Mouse (Mus musculus): ENCODE measurements around the gene Dyrk2. TPM values are rescaled to one million over a fixed set of nuclear protein-coding genes. Genes with fewer than 3 reads are reported as not detected.

Gene Dyrk2
- total and polyA plus RNA-seq, 3 experiments, result 5.3 to 46.7 (median 25.4) TPM

DNA sequence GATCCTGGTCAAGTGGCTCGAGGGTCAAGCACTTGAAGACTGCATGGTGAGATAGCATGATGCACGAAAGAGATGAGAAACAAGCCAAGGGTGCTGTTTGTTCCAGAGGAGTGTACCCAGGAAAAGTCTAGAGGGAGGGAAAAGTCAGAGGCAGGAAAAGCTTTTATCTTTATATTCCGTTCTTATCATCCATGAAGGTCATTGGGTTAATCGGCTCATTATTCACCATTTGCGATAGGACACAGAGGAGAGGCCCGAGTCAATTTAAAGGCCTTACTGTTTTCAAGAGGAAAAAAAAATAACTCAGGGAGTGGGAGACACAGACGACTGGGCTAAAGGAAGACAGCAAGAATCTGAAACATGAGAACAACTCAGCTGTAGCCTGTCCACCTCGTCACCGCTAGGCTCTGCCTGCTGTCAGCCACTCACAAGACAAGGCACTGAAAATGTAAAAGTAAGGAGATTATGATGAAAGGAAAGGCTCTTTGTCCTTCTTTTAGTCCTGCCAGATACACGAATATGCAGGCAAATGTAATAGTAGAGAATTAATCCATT lies 22.9 kb downstream of the Dyrk2 start:
- no peak for DNase-seq

DNA sequence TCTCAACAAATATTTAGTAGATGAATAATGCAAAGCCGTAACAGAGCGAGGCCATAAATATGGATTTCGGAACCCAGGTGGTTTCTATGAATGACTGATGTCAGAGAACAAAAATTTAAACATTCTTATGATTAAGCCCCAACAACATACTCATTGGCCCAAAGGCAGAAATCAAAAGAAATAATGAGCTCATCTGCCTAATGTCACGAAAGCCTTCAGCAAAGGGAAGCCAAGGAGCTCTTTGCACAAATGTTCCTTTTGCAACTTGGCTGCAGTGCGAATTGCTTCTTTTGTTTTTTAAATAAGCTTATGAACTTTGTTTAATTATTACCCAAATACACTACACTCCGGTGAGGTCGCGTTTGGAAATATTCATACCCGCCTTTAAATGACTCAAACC lies 29.4 kb downstream of the Dyrk2 start:
- DNase-seq, result no peak

DNA sequence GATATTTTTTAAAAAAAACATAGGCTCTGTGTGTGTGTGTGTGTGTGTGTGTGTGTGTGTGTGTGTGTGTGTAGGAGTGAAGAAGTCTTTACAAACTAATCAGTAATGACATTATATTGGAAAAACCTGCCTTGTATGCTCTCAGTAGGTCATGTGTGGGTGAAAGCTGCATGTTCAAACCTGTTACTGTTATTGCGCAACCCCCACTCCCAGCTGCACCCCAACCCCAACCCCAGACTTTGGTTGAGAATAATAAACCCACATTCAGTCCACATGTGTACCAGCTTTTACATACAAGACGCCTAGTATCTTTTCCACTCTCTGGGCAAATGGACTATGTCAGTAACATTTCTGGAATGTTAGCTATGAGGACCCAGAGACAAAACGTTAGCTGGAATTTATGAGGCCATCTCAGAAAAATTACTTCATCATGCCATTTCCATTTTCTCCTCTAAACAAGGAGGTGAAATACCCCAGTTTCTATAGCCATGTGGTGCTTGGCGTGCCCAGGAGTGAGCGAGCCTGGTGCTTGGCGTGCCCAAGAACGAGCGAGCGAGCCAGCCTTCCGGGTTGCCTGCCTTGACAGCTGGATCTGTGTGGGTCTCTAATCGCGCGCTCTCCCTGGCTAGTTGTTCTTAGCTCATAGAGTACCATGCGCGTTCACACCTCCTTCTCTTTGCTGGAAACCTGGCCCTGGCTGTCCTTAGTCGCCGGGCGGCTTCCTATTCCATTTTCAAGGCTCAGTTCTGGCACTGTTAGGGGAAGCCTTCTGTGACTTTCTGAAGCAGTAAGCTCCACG lies 30.5 kb downstream of the Dyrk2 start:
- no peak for DNase-seq

DNA sequence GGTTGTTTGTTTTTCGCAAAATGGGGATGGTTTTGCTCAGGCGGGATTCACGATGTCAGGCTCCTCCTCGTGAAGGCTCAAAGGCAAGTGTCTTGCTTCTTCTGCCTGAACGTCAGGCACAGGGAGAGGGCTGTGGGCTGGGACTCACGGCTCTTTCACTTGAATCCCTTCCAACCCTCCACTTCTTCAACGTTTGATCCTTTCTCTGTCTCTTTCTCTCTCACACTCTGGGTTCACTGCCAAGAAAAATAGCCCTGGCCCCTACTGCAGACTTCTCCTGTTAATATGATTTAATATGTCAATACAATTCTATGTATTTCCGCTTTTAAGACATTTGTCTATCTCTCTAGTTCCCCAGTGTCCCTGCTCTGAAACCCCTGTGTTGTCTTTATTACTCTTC lies 32.4 kb downstream of the Dyrk2 start:
- no peak for DNase-seq

DNA sequence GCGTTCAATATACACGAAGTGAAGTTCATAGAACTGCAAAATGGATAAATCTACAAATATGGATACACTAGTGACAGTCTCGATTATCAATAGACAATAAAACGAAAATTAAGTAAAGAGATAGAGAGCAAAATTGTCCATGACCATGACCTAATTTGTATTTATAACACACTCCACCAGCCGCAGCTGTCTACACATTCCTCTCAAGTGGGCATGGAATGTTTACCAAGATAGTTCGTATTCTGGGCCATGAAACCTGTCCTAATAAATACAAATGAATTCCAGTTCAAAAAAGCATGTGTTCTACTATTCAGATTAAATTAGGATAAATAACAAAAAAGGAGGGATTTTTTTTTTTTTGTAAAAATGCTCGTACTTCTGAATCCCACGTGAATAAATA lies 38.8 kb downstream of the Dyrk2 start:
- no peak for DNase-seq

DNA sequence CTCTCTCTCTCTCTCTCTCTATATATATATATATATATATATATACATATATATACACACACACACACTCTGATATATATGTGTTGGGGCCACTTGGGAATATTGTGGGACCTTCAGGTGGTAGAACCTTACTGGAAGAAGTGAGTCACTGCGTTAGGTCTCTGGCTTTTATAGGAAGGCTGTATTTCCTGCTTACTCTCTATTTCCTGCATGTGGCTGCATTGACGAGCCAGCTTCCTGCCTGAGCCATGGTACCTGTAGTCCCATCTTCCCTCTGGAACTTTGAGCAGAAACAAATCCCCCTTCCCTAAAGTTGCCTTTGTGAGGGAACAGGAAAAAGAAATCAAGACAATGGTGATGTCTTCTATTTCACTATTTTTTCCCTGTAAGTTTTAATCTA lies 40.4 kb downstream of the Dyrk2 start:
- no peak for DNase-seq

DNA sequence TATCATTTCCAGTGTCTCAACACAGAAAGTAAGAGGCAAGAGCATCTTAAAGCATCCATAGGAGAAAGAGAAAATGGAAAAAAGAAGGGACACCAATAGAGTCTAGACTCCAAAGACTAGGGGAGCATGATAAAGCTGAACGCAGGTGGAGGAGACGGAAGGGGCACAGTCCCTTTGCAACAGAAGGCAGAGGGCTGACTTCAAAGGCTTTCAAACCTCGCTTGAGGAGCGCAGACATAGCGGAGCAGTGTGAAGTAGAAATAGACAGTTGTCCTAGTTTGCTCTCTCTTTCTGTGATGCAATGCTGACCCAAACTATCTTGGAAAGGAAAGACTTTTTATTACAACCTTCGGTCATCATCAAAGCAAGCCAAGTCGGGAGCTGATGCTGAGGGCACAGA lies 42.9 kb downstream of the Dyrk2 start:
- no peak for DNase-seq

DNA sequence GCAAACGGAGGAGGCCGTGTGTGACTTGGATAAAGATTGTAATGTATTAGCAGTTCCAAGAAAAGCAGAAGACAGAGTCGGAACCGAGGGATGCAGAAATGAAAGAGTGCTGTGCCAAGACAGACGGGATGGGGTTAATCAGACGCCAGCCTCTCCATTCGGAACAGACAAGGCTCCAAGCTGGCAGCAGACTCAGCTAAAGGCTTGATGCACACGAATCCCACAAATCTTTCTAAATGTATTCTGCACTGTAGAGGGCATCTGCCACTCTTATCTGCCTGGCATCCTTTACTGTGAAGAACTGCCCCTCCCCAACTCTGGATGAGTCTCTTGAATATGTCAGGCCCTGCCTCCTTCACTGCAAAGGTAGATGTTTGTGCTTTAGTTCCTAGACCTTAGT lies 45.2 kb downstream of the Dyrk2 start:
- DNase-seq, result no peak

DNA sequence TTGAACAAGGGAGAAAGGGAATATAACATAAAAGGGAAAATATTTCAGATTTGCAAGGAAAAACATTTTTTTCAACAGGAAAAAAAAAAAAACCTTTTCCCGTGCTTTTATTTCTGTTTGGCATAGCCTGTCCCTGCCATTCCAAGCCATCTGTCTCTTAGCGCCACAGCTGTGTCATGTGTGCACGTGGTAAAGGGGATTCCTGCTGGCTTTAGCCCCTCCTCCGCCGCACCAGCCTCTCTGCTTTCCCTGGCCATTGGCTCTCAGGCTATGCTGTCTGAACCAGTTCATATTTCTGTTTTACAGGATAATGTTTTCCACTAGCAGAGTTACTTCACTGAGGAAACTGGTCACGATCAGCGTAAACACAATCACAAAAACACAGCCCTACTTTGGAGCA lies 49.1 kb downstream of the Dyrk2 start:
- DNase-seq, result no peak

DNA sequence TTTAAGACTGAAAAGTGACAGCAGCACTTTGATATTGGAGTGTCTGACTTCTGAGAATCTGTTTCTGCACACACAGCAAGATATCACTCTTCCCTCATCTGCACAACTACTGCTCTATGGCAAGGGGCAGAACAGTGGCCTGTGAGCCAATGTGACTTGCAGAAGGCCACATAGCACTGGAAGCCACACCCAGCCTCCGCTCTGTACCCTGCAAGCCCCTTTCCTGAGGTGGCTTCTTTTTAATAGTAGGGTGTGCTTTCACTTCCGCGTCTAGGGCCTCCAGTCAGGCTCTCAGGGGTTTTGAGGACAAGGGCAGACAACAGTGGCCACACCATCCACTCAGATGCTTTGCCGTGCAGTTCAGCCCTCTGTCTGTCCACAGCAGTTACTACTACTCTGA lies 50.2 kb downstream of the Dyrk2 start:
- DNase-seq, result no peak

DNA sequence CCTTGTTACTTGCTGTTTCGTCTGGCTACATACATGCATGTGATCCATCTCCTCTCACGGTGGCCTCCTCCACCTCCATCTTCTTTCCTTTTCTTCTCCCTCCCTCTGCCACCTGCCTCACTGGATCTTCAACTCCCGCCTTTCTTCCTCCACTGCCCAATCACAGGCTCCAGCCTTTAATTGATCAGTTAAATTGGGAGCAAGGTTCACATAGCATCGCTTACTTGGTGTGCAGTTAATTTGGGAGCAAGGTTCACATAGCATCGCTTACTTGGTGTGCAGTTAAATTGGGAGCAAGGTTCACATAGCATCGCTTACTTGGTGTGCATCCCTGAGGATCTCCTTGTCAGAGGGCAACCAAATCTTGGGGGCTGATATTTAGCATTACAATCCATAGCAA lies 52.9 kb downstream of the Dyrk2 start:
- no peak for DNase-seq

DNA sequence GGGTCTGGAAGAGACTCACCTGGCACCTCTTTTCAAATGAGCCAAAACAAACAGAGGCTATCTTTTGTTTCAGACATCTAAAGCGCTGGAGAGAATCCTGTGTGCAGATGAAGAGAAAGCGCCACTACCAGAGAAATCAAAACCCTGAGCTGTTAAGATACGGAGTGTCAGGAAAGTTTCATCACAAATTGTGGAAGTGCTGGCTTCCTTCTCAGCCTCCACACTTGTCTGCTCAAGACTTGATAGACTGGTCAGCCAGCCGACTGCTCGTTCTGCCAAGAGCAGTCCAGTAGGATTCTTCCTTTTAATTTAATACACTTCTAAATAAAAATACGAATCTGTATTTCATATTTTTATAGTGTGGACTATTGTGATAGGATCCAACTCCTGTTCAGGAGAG lies 58.1 kb downstream of the Dyrk2 start:
- no peak for DNase-seq

DNA sequence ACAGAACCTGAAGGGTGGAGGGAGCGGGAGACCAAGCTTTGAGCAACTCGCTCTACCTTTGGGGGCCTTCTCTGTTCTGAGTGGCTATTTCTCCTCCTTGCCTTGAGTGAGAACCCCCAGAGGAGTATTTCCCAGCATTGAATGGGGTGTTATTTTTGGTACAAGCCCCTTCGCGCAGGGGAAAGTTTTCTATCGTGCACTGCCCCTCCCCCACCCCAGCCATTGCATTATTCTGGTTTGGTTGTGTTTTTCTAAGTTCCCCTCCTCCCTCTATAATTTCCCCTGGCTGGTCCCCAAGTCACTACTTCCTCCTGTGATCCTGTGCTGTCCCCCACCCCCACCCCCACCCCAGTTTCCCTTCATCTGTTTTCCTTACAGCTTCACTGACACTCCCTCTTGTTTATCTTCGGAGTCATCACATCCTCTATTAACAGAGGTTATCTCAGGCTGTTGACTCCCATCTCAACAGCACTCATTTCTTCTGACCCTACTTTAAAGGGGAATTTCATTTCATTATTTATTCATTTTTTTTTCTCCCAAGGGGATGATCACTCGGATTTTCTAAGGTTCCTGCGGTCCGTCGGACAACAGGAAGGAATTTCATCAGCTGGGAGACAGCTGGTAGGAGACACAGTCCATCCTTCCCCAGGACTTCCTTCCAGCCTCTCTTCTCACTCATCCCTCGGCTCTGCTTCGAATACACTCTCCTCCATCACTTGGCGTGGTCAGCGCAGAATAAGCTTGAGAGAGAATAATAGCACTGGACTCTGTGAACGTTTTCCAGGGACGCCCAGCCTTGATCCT lies 58.9 kb downstream of the Dyrk2 start:
- peak; percentile 20 for DNase-seq
